Mouse (Mus musculus) cortical plate, adult 2 months (tissue): ENCODE measurements around the gene Apod. TPM values are rescaled to one million over a fixed set of nuclear protein-coding genes. Genes with fewer than 3 reads are reported as not detected.

ENCODE experiments used
- H3K27ac ChIP-seq: fragments of 200-500 bp; 2 replicates; pipeline ENCODE4 v1.5.1; 2012; ENCODE audit warnings: low read length, control low read depth, inconsistent platforms; ENCODE audit not compliant: insufficient read depth
- H3K4me1 ChIP-seq: fragments of 200-500 bp; 2 replicates; pipeline ENCODE4 v1.6.1; 2011; ENCODE audit warnings: low read length; ENCODE audit not compliant: control insufficient read depth, insufficient read depth
- H3K4me3 ChIP-seq: fragments of 200-500 bp; 2 replicates; pipeline ENCODE4 v1.5.1; 2011; ENCODE audit warnings: mild to moderate bottlenecking, low read length, control low read depth; ENCODE audit not compliant: insufficient read depth
- CTCF ChIP-seq: fragments of 200-500 bp; IDR thresholded peaks from 2 replicates; pipeline ENCODE4 v1.5.1; 2011; ENCODE audit warnings: mild to moderate bottlenecking, control low read depth, low read length; ENCODE audit not compliant: insufficient read depth; ENCODE audit errors: extremely low read depth
- POLR2A ChIP-seq: fragments of 200-500 bp; IDR thresholded peaks from 2 replicates; pipeline ENCODE4 v1.6.1; 2011; ENCODE audit warnings: mild to moderate bottlenecking, low read length, control low read depth; ENCODE audit not compliant: insufficient read depth; ENCODE audit errors: extremely low read depth
- polyA plus RNA-seq: library from polyadenylated mRNA; depleted of rRNA; stranded (reverse); fragments of >200 nt; gene quantifications from 2 replicates; pipeline ENCODE4 v1.2.3, GENCODE M21; 2012

The Apod gene
- polyA plus RNA-seq, 1 experiment: 296 TPM

- Histone ChIP-seq H3K4me1 (peaks cover 5% of the 10 kb centered on the region; the same call in 1 of the 2 replicates), H3K27ac (no peak overlapping the region), H3K4me3 (no peak overlapping the region)
- TF ChIP-seq POLR2A: no peak
- TF ChIP-seq CTCF: no peak
These were observed 9.2 kb downstream of the Apod start for GRCm38 (mm10) chr16:31305199-31305919.

GRCm38 (mm10) chr16:31303276-31303675 is 11.3 kb downstream of the Apod start:
- TF ChIP-seq POLR2A (no peak), CTCF (no peak)
- no peak overlapping the region for H3K27ac ChIP-seq
- no peak overlapping the region for H3K4me3 ChIP-seq
- peaks cover under 1% of the 10 kb centered on the region; the same call in 1 of the 2 replicates for H3K4me1 ChIP-seq

GRCm38 (mm10) chr16:31300883-31301532 is 13.6 kb downstream of the Apod start:
- Histone ChIP-seq H3K4me1 (no peaks in the 10 kb centered on the region), H3K4me3 (no peak overlapping the region), H3K27ac (no peak overlapping the region)
- TF ChIP-seq CTCF: no peak
- no peak for TF ChIP-seq POLR2A

- H3K4me3 ChIP-seq: no peak overlapping the region
- TF ChIP-seq POLR2A (no peak), CTCF (no peak)
- no peaks in the 10 kb centered on the region for H3K4me1 ChIP-seq
- H3K27ac ChIP-seq: no peak overlapping the region
These were observed 14.1 kb downstream of the Apod start for GRCm38 (mm10) chr16:31300467-31300866.

GRCm38 (mm10) chr16:31299960-31300353 is 14.7 kb downstream of the Apod start:
- no peak overlapping the region for H3K27ac ChIP-seq
- no peak overlapping the region for H3K4me3 ChIP-seq
- TF ChIP-seq CTCF (no peak), POLR2A (no peak)
- H3K4me1 ChIP-seq: no peaks in the 10 kb centered on the region

- Histone ChIP-seq H3K4me3 (no peak overlapping the region), H3K27ac (no peak overlapping the region), H3K4me1 (no peaks in the 10 kb centered on the region)
- no peak for TF ChIP-seq CTCF
- no peak for TF ChIP-seq POLR2A
These were observed 15.2 kb downstream of the Apod start for GRCm38 (mm10) chr16:31299164-31299959.

GRCm38 (mm10) chr16:31297113-31297512 is 17.5 kb downstream of the Apod start:
- Histone ChIP-seq H3K27ac (no peak overlapping the region), H3K4me1 (no peaks in the 10 kb centered on the region), H3K4me3 (no peak overlapping the region)
- TF ChIP-seq CTCF (no peak), POLR2A (no peak)

GRCm38 (mm10) chr16:31293761-31294160 is 20.8 kb downstream of the Apod start:
- no peak overlapping the region for H3K4me3 ChIP-seq
- H3K4me1 ChIP-seq: peaks cover 2% of the 10 kb centered on the region
- no peak overlapping the region for H3K27ac ChIP-seq
- TF ChIP-seq CTCF: no peak
- TF ChIP-seq POLR2A: no peak

- Histone ChIP-seq H3K4me1 (peaks cover 6% of the 10 kb centered on the region), H3K27ac (peak overlapping the region; percentile 33; the same call in 1 of the 2 replicates), H3K4me3 (no peak overlapping the region)
- TF ChIP-seq CTCF (no peak), POLR2A (no peak)
These were observed 23.8 kb downstream of the Apod start for GRCm38 (mm10) chr16:31290751-31291365.
